Mouse (Mus musculus) cerebellum, adult 2 months (tissue): Measurements from ENCODE around the gene Syt8.

ENCODE experiments used
- CTCF ChIP-seq: fragments of 200-500 bp; IDR thresholded peaks from 2 replicates; pipeline ENCODE4 v1.5.1; 2011; ENCODE audit warnings: low read depth, mild to moderate bottlenecking, control low read depth, low read length, moderate library complexity, borderline replicate concordance; ENCODE audit not compliant: insufficient read depth
- POLR2A ChIP-seq: fragments of 200-500 bp; IDR thresholded peaks from 2 replicates; pipeline ENCODE4 v1.6.1; 2011; ENCODE audit warnings: low read length, control low read depth, borderline replicate concordance; ENCODE audit not compliant: insufficient read depth

- TF ChIP-seq CTCF (no peak), POLR2A (no peak)
Measured at GRCm38 (mm10) chr7:142462190-142462589, 27.5 kb downstream of the Syt8 start.
